Mouse (Mus musculus): ENCODE measurements at regions not wholly inside any gene's neighbourhood (a gene's known extent, or its start where the extent isn't known, plus 50 kb on each side); places are given as distances from the start of the nearest gene placed in this dataset.

DNA sequence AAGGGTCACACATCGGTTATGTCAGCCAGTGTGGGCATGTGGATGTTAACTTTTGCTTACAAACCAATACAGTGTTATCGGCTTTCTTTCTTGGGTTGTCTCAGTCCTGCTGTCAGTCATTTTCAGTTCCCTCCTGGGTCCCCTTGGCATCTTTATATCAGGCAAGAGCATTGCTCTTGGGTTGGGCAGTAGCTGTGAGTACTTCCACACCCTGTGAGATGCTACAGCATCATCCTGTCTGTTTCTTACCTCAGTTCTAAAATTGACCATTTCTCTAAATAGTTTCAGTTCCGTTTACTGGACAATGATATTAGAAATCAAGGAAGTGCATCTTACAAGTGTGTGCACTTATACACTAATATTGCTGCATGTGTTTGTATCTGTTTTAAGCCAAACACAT lies 104.9 kb upstream of the Sgk1 start:
- Histone ChIP-seq H3K9ac (no peak overlapping the region), H3K4me1 (no peaks in the 10 kb centered on the region; the same call in 1 of the 2 replicates), H3K27me3 (replicated peaks) (no peaks in the 10 kb centered on the region), H3K36me3 (no peaks in the 10 kb centered on the region), H3K9me3 (no peaks in the 10 kb centered on the region), H3K4me2 (no peak overlapping the region), H3K4me3 (no peak overlapping the region), H3K27ac (replicated peaks) (no peak overlapping the region)
- WGBS, result 83% methylated on average over 3 of the region's 3 CpGs
- no peak for ATAC-seq (ENCODE audit: extremely low read depth, insufficient number of reproducible peaks, low FRiP score, low TSS enrichment)

DNA sequence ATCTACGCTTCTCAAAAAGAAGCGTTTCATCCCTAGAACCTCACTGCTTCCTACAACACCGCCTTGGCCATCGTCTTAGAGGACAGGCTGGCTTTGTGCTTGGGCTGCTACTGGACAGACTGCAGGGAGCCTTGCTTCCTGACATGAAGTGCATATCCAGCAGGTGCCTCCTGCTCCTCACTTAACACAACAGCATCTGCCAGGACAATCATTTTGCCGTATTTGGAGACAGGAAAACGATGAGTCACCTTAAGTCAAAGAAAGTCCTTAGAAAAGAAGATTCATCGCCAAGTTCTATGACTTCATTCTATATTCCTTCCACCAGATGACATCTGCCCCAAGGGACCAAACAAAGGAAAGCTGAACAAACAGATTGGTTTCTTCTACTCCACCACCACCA lies 98.5 kb upstream of the Sgk1 start:
- Histone ChIP-seq H3K27me3 (replicated peaks) (no peaks in the 10 kb centered on the region), H3K4me2 (no peak overlapping the region), H3K9ac (no peak overlapping the region), H3K9me3 (no peaks in the 10 kb centered on the region), H3K4me1 (no peaks in the 10 kb centered on the region; the same call in 1 of the 2 replicates), H3K36me3 (no peaks in the 10 kb centered on the region), H3K27ac (replicated peaks) (no peak overlapping the region), H3K4me3 (no peak overlapping the region)
- 76% methylated on average over 7 of the region's 7 CpGs for WGBS
- no peak for ATAC-seq (ENCODE audit: extremely low read depth, insufficient number of reproducible peaks, low FRiP score, low TSS enrichment)

DNA sequence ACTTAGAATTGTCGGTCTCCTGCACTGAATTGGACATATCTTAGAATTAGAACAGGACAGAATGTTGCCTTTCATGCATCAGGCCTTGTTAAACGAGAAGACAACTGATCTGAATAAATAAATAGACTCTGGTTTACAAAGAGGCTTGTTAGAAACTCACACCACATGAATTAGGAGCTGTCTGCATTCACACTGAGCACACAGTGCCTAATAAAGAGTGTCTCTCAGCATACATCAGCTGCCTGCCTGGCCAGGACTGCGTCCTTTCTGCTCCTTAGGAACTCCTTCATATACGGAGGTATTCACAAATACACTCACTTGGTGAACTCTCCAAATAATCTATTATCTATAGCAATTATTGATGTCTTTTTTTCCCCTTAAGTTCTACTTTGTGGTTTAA lies 96.9 kb upstream of the Sgk1 start:
- Histone ChIP-seq H3K9ac (no peak overlapping the region), H3K4me3 (no peak overlapping the region), H3K9me3 (no peaks in the 10 kb centered on the region), H3K27me3 (replicated peaks) (no peaks in the 10 kb centered on the region), H3K27ac (replicated peaks) (no peak overlapping the region), H3K36me3 (no peaks in the 10 kb centered on the region), H3K4me1 (peaks cover 4% of the 10 kb centered on the region), H3K4me2 (no peak overlapping the region)
- 71% methylated on average over 4 of the region's 4 CpGs for WGBS
- no peak for ATAC-seq (ENCODE audit: extremely low read depth, insufficient number of reproducible peaks, low FRiP score, low TSS enrichment)

DNA sequence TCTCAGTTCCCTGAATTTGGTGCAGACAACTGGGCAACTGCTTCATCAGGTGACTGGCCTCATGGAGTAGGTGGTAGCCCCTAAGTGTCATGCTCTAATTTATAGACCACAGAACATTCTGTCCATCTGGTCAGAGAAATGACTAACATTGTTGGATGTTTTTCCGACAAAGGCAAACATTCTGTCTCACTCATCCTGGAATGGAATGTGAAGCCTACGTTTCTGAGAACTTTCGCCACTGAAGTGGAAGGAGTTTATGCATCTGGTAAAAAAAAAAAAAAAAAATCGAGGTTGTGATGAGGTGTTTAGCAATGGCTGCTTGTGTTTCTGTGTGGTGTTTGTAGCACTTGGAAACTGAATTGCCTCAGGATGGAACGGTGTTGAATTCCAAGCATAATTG lies 96.2 kb upstream of the Sgk1 start:
- Histone ChIP-seq H3K9me3 (no peaks in the 10 kb centered on the region), H3K9ac (no peak overlapping the region), H3K27ac (replicated peaks) (no peak overlapping the region), H3K36me3 (no peaks in the 10 kb centered on the region), H3K4me2 (no peak overlapping the region), H3K4me1 (peaks cover 8% of the 10 kb centered on the region), H3K27me3 (replicated peaks) (no peaks in the 10 kb centered on the region), H3K4me3 (no peak overlapping the region)
- ATAC-seq (ENCODE audit: extremely low read depth, insufficient number of reproducible peaks, low FRiP score, low TSS enrichment), result no peak
- WGBS, result 66% methylated on average over 5 of the region's 5 CpGs

DNA sequence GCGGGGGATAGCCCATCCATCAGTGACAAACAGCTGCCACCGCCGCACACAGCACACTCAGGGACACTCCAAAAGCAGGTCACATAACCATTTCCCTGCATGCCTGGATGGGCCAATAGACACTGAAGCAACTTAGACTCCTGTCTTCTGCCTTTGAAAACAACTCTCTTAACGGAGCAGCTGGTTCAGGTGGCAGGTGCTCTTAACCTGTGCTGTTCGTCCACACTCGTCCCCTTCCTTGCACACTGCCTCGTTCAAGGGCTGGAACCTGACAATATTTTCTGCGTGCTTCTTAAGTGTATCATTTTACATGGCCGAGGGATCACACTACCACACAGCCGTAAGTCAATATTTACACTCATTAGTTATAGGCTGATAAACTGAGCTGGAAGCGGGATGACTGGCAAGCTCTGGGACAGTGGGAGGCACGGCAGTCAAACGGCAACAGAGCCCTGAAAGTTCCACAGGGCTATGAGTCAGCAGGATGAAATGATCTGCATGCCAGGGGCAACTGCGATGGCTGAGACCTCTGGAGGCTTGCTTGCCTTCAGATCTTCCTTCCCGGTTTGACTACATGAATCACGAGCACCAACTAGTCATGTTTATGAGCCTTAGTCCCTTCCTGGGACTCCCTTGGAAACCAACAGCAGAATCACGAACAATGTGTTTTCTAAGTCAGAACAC lies 92.0 kb upstream of the Sgk1 start:
- 46% methylated on average over 17 of the region's 17 CpGs for WGBS
- Histone ChIP-seq H3K27ac (replicated peaks) (no peak overlapping the region), H3K4me2 (no peak overlapping the region), H3K4me1 (peaks cover 8% of the 10 kb centered on the region), H3K27me3 (replicated peaks) (no peaks in the 10 kb centered on the region), H3K9ac (no peak overlapping the region), H3K36me3 (no peaks in the 10 kb centered on the region), H3K9me3 (no peaks in the 10 kb centered on the region), H3K4me3 (no peak overlapping the region)
- no peak for ATAC-seq (ENCODE audit: extremely low read depth, insufficient number of reproducible peaks, low FRiP score, low TSS enrichment)

DNA sequence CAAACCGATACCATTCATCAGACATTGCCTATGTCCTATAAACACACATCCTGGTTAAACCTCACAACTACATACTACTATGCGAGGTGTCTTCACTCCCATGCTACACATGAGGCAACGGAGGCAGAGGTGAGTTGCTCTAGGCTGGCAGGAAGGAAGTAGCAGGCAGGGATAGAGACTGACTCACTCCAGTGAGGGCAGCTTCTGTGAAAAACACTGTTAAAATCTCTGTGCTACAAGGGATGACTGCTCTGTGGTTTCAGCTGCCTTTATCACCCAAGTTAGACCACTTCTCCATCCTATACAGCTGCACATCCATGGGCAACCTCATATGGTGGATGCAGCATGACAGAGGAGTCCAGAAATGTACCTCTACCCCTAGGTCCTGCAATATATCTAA lies 91.0 kb upstream of the Sgk1 start:
- Histone ChIP-seq H3K9ac (no peak overlapping the region), H3K27me3 (replicated peaks) (no peaks in the 10 kb centered on the region), H3K27ac (replicated peaks) (no peak overlapping the region), H3K4me1 (peaks cover 8% of the 10 kb centered on the region), H3K36me3 (no peaks in the 10 kb centered on the region), H3K4me3 (no peak overlapping the region), H3K9me3 (no peaks in the 10 kb centered on the region), H3K4me2 (no peak overlapping the region)
- WGBS, result 75% methylated on average over 3 of the region's 3 CpGs
- no peak for ATAC-seq (ENCODE audit: extremely low read depth, insufficient number of reproducible peaks, low FRiP score, low TSS enrichment)

DNA sequence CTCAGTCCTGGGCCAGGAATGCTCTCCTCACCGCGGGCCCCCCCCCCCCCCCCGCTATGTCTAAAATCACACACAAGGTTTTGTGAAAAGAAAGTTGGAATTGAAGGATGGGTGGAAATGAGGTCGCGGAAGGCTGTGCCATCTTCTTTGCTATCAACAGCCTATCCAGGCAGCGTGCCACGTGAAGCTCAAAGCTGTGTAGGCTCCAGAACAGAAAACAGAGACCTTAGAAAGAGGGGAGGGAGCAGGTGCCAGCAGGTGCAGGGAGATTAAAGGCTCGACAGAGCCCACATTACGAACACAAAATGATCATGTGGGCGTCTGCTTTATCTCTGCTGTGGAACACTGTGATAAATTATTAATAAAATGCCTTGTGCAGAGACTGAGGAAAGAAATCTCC lies 89.6 kb upstream of the Sgk1 start:
- Histone ChIP-seq H3K36me3 (no peaks in the 10 kb centered on the region), H3K4me3 (no peak overlapping the region), H3K4me2 (no peak overlapping the region), H3K9ac (no peak overlapping the region), H3K9me3 (no peaks in the 10 kb centered on the region), H3K27ac (replicated peaks) (no peak overlapping the region), H3K27me3 (replicated peaks) (no peaks in the 10 kb centered on the region), H3K4me1 (peaks cover 8% of the 10 kb centered on the region)
- ATAC-seq (ENCODE audit: extremely low read depth, insufficient number of reproducible peaks, low FRiP score, low TSS enrichment), result no peak
- WGBS, result 42% methylated on average over 10 of the region's 10 CpGs

DNA sequence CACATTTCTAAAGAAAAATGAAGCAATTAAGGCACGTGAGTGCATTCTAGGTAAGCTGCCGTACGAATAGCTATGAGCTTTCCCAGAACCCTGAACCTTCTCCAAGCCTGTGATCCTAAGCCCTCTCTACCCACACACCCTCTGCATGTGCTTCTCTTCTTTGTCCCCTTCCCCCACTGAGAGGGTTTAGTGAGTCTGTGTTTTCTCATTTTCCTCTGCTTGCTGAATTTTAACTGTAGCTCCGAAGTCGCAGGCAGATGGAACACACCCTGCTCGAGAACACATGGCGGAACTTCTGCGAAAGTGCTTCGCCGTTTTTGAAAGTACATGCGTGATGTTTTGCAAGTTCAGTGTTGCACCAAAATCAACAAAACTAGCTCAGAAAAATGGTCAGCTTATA lies 88.3 kb upstream of the Sgk1 start:
- WGBS, result 83% methylated on average over 11 of the region's 11 CpGs

DNA sequence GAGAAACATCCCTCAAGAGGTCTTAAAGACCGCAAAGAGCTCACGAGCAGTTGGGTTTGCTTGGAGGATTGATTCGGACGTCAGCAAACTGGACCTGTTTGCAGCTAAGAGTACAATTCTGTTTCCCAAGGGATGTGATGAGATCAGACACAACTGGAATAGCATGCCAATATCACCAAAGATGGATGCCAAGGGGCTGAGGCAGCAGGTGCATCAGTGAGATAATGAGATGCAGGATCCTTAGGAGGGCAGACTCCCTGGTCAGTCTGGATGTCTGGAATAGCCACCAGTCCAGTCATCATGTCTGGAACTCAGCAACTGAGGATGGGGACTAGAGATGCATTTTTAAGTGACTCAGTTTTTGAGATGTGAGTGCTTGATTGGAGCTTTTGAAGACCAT lies 85.6 kb upstream of the Sgk1 start:
- no peaks in the 10 kb centered on the region for H3K4me1 ChIP-seq
- WGBS, result 90% methylated on average over 4 of the region's 4 CpGs
- no peak overlapping the region for H3K4me2 ChIP-seq
- H3K9me3 ChIP-seq, result no peaks in the 10 kb centered on the region
- H3K4me3 ChIP-seq, result no peak overlapping the region
- no peak overlapping the region for H3K9ac ChIP-seq
- ATAC-seq (ENCODE audit: extremely low read depth, insufficient number of reproducible peaks, low FRiP score, low TSS enrichment), result no peak
- H3K36me3 ChIP-seq, result no peaks in the 10 kb centered on the region
- no peak overlapping the region for H3K27ac ChIP-seq (replicated peaks)
- H3K27me3 ChIP-seq (replicated peaks), result no peaks in the 10 kb centered on the region

More for the DNA sequence above, 88.3 kb upstream of the Sgk1 start:
- H3K4me1 ChIP-seq, result peaks cover 8% of the 10 kb centered on the region
- no peaks in the 10 kb centered on the region for H3K27me3 ChIP-seq (replicated peaks)
- H3K4me2 ChIP-seq, result no peak overlapping the region
- ATAC-seq (ENCODE audit: extremely low read depth, insufficient number of reproducible peaks, low FRiP score, low TSS enrichment), result no peak
- H3K36me3 ChIP-seq, result no peaks in the 10 kb centered on the region
- H3K9me3 ChIP-seq, result no peaks in the 10 kb centered on the region
- H3K27ac ChIP-seq (replicated peaks), result no peak overlapping the region
- no peak overlapping the region for H3K9ac ChIP-seq
- no peak overlapping the region for H3K4me3 ChIP-seq

DNA sequence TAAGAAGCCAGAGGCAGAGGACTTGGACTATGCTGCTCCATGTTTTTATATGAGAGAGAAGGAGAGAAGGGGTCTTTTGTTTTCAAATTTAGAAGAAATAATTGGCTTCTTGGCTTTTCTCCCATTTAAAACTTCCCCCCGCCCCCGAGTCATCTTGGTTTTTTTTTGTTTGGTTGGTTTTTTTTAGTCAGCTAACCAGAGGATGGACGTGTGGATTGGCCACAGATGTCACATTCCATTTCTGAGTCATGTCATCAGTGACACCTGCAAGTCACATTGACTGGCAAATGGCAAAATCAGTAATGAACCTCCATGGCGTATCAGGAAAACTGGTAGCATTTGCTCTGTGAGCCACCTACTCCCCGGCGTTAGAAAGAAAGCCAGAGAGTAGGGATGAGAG lies 83.9 kb upstream of the Sgk1 start:
- Histone ChIP-seq H3K36me3 (no peaks in the 10 kb centered on the region), H3K9me3 (no peaks in the 10 kb centered on the region), H3K4me1 (no peaks in the 10 kb centered on the region), H3K4me3 (no peak overlapping the region), H3K27me3 (replicated peaks) (no peaks in the 10 kb centered on the region), H3K27ac (replicated peaks) (no peak overlapping the region), H3K4me2 (no peak overlapping the region), H3K9ac (no peak overlapping the region)
- 72% methylated on average over 6 of the region's 6 CpGs for WGBS
- ATAC-seq (ENCODE audit: extremely low read depth, insufficient number of reproducible peaks, low FRiP score, low TSS enrichment), result no peak

DNA sequence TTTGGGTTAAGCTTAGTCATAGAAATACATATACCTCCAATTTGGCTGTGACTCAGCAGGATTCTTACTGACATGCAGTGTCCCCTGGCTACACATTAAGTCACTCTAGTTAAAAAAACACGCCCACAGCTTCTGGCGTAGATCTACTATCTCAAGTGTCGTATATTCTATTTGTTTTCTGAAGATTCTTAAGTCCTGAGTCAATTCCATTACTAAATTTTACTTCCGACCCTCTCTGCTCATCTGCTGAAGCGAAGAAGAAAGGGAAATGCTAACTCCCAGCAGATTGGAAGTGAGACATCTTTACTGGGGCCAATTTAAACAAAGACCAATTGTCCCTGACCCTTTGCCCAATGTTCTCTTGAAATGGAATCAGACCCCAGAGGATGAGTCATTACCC lies 80.4 kb upstream of the Sgk1 start:
- no peak overlapping the region for H3K9ac ChIP-seq
- H3K36me3 ChIP-seq, result no peaks in the 10 kb centered on the region
- H3K4me3 ChIP-seq, result no peak overlapping the region
- H3K27ac ChIP-seq (replicated peaks), result no peak overlapping the region
- no peak overlapping the region for H3K4me2 ChIP-seq
- H3K27me3 ChIP-seq (replicated peaks), result no peaks in the 10 kb centered on the region
- no peak for ATAC-seq (ENCODE audit: extremely low read depth, insufficient number of reproducible peaks, low FRiP score, low TSS enrichment)
- H3K9me3 ChIP-seq, result peaks cover 2% of the 10 kb centered on the region; the same call in 1 of the 2 replicates
- no peaks in the 10 kb centered on the region for H3K4me1 ChIP-seq
- WGBS, result 57% methylated on average over 5 of the region's 5 CpGs

DNA sequence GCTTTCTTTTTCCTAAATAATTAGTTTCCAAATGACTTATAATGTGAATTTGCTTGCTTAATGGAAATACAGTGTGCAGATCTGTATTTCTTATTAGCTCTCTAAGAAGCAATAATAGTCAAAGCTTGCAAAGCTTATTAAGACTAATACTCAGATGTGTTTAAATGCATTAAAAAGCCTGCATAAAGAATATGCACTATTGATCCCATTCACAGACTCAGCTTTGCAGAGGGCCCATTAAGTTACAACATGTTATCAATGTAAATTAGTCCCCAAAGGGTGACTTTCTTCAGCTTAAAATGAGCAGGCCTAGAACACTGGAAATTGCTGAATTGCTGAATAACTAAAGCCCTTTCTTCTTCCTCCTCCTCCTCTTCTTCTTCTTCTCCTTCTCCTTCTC lies 78.8 kb upstream of the Sgk1 start:
- Histone ChIP-seq H3K4me3 (no peak overlapping the region), H3K27me3 (replicated peaks) (no peaks in the 10 kb centered on the region), H3K4me2 (no peak overlapping the region), H3K4me1 (no peaks in the 10 kb centered on the region), H3K27ac (replicated peaks) (no peak overlapping the region), H3K9ac (no peak overlapping the region), H3K36me3 (no peaks in the 10 kb centered on the region), H3K9me3 (peaks cover 5% of the 10 kb centered on the region; the same call in 1 of the 2 replicates)
- no peak for ATAC-seq (ENCODE audit: extremely low read depth, insufficient number of reproducible peaks, low FRiP score, low TSS enrichment)

Data from heart, embryonic 13.5 days (tissue).